Mouse (Mus musculus) left cerebral cortex, postnatal 4 days (tissue): ENCODE measurements around the gene Zfp956. TPM values are rescaled to one million over a fixed set of nuclear protein-coding genes. Genes with fewer than 3 reads are reported as not detected.
"Not testable (repeated sequence)": the region's sequence is repeated elsewhere in the genome, so short reads cannot be mapped to it uniquely, and the experiment has no call there.

Experiments used
- DNase-seq: peaks from one replicate; pipeline ENCODE4 v3.0.0-alpha.2; 2022
- intact Hi-C: fragments of 180-260 bp; cut with DNase I; formaldehyde crosslinking; loops from one replicate; pipeline ENCODE4 v1.15.1; 2025
- total RNA-seq, 2 experiments: library from RNA; stranded (reverse); gene quantifications; 2 replicates each; pipeline ENCODE4 v1.2.3; 2021

Gene Zfp956
- total RNA-seq, 2 experiments from 2014 or later = 23.2 to 28.7 TPM

DNA sequence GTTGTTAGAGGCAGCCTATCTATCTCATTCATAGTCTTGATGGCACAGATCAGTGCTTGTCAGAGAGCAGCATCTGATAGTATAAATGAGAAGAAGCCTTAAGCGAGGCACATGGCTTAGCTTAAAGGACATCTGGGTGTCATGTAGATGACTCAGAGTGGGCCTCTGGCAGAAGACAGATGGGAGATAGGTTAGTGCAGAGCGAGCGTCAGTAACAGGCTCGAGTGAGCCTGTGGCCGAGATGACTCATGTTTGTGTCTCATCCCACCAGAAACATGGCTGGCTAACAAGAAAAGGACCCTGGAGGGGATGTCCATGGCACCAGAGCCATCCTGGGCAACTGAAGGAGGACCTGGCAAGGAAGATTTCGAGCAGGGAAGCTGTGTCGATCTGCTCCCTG is 9.9 kb downstream of the Zfp956 start:
- DNase-seq = no peak
- intact Hi-C loops = no loop called here

DNA sequence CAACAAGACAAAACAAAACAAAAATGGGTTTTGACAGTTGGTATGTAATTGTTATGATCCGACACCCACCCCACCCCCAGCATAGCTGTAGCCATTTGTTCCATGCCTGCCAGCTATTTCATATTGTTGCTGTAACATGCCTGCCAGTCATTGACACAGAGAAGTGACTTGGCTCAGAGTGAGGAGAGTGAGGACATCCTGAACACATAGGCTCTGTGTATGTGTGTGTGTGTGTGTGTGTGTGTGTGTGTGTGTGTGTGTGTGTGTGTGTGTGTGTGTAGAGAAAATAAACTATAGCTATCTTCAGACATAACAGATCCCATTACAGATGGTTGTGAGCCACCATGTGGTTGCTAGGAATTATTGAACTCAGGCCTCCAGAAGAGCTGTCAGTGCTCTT is 15.0 kb downstream of the Zfp956 start:
- DNase-seq, intact Hi-C loops: not testable (repeated sequence)

DNA sequence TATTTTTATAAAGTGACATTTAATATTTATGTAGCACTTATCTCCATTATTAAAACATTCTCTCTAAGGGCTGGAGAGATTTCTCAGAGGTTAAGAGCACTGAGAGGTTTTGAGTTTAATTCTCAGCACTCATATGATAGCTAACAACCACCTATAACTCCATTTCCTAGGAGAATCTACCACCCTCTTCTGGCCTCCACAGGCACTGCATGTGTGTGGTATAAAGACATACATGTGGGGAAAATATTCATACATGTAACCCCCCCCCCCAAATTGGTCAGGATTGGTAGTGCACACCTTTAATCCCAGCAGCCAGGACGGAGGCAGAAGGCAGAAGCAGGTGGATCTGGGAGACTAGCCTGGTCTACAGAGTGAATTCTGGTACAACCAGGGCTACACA is 21.4 kb downstream of the Zfp956 start:
- DNase-seq = no peak
- intact Hi-C loops = no loop called here

DNA sequence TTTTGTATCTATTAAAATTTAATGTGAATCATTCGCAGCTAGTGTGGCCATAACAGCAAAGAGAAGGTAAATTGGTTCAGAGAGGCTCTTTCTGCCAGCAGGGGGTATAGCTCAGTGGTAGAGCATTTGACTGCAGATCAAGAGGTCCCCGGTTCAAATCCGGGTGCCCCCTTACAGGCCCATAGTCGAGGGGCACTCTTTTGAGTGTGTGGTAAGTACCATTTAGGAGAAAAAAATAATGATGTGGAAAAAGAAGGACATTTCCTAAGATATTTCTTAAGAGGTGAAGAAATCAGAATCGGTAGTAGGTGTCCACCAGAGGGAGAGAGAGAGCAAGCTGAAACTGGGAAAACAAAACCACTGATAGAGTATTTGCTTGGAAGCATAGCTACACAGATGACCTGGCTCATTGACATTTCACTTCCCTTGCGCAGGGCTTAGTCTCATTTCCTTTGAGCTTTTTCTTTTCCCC is 25.7 kb downstream of the Zfp956 start:
- DNase-seq = peak; percentile 62
- intact Hi-C loops = no loop called here

DNA sequence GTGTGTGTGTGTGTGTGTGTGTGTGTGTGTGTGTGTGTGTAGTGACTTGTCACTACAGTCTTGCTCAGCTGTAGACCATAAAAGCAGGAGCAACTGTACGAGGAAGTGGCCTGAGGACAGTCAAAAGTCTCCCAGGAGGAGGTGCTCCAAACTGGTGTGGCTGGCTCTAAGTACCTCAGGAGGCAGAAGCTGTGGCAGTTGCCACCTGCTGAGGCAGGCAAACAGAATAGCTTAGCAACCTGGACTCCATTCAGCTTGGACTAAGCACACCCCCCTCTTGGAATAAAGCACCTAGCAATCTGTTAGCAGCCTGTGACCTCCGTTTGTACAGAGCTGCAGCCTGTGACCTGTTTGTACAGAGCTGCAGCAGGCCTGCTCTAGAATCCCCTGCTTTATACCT is 30.7 kb downstream of the Zfp956 start:
- DNase-seq = no peak
- intact Hi-C loops = no loop called here

DNA sequence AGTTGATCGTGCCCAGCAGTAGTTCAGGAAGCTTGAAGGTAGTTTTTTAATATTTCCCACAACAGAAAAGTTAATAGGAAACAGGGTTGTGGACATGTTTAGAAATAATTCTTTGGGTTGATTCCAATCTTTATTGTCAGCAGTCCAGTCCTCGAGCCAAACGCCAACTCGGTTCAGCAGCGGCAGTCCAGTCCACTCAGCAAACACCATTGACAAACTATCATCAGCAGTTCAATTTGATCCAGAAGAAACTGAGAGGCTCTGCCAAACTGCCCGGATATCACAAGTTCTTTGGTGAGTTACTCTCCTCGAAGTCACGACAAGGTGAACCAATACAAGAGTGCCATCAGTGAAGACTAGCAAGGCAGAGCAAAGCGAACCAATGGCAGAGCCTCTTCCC is 42.5 kb downstream of the Zfp956 start:
- no peak for DNase-seq
- intact Hi-C loops = no loop called here

DNA sequence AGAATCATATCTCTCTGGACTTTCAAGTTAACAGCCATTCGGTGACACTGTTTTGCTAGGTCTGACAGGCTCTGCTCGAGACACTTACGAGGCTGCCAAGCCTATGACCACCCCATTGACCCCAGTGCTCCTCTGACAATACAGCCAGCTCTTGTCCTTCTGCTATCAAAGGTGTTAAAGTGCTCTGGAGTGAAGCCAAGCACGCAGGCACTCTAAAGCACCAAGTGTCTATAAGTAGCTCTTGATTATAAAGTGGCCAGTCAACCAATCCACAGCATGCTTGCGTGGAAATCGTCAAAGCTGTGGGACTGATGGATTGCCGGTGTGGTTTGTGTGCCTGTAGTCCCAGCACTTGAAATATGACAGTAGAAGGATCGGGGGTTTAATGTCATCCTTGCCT is 57.5 kb downstream of the Zfp956 start:
- intact Hi-C loops = no loop called here

More for the DNA sequence above, 57.5 kb downstream of the Zfp956 start:
- DNase-seq = no peak

Other genes with a start within 250 kb of the Zfp956 start
- gene Pdia4, start 140.0 kb upstream of the Zfp956 start, total RNA-seq = 10 to 100 TPM; 63.0 to 73.0 TPM
- gene Zfp786, start 122.5 kb upstream of the Zfp956 start, total RNA-seq = 10 to 100 TPM; 12.4 to 13.9 TPM
- gene Zfp398, start 117.7 kb upstream of the Zfp956 start, total RNA-seq = 10 to 100 TPM; 26.9 to 27.6 TPM
- 10 to 100 TPM; 32.1 to 32.8 TPM for gene Zfp282, start 76.2 kb upstream of the Zfp956 start, total RNA-seq
- 10 to 100 TPM; 18.5 to 20.5 TPM for gene Zfp212, start 32.9 kb upstream of the Zfp956 start, total RNA-seq
- 10 to 100 TPM; 35.5 to 43.4 TPM for gene Zfp777, start 95.5 kb downstream of the Zfp956 start, total RNA-seq
- gene Zfp746, start 133.2 kb downstream of the Zfp956 start, total RNA-seq = 10 to 100 TPM; 32.2 to 35.4 TPM